9 mouse cellular contexts compared by ENCODE assay signal in genomic region chr7:110941701-110942530, GRCm38 (mm10). TPM values are rescaled to one million over a fixed set of nuclear protein-coding genes. Genes with fewer than 3 reads are reported as not detected.
A peak's percentile ranks its signal among the peaks of the same experiment; 100 is the strongest.
DNase-seq lines count a peak whose midpoint lies in the region; ATAC-seq lines count a peak whose summit lies in the region.
"Had no signal": no experiment of that assay in that cellular context is flagged by ENCODE, and none has a peak within 500 bp of the region (broad histone marks: within the 10 kb centered on the region; RNA-seq: fewer than 3 reads in every experiment).

No protein-coding gene starts in this region.

- H3K36me3 ChIP-seq in liver, embryonic 13.5 days, result no peaks in the 10 kb centered on the region
- H3K36me3 ChIP-seq: neural tube, embryonic 13.5 days had no signal

- H3K4me3 ChIP-seq in liver, embryonic 13.5 days (replicated peaks), result no peak overlapping the region
- H3K4me3 ChIP-seq: neural tube, embryonic 13.5 days had no signal

- 47% methylated on average over 6 of the region's 6 CpGs for WGBS in liver, embryonic 13.5 days (ENCODE audit: insufficient replicate concordance)

- no peaks in the 10 kb centered on the region for H3K27me3 ChIP-seq in liver, embryonic 13.5 days
- H3K27me3 ChIP-seq: neural tube, embryonic 13.5 days had no signal

- peak overlapping the region; percentile 5 for H3K4me2 ChIP-seq in liver, embryonic 13.5 days
- H3K4me2 ChIP-seq: neural tube, embryonic 13.5 days had no signal

- ATAC-seq in erythroblast, adult 5-6 weeks (replicated peaks; ENCODE audit: low FRiP score, poor library complexity, severe bottlenecking), result peak; percentile 88
- peak; percentile 91 for ATAC-seq in liver, embryonic 13.5 days (ENCODE audit: low read depth)
- no peak for ATAC-seq in cerebellum, adult (ENCODE audit: insufficient number of reproducible peaks, low FRiP score, low TSS enrichment)

- intact Hi-C loops in left cerebral cortex, postnatal 25 days (cut with DNase I), result no loop called here

- peak overlapping the region; percentile 47 for H3K9ac ChIP-seq in liver, embryonic 13.5 days
- H3K9ac ChIP-seq: neural tube, embryonic 13.5 days had no signal

- no peaks in the 10 kb centered on the region for H3K9me3 ChIP-seq in liver, embryonic 13.5 days (replicated peaks)
- H3K9me3 ChIP-seq: neural tube, embryonic 13.5 days had no signal

- peaks cover 26% of the 10 kb centered on the region for H3K4me1 ChIP-seq in liver, embryonic 13.5 days (replicated peaks)
- H3K4me1 ChIP-seq: neural tube, embryonic 13.5 days had no signal

- peak; percentile 50 for DNase-seq in lung, postnatal 36 days
- DNase-seq in lung, adult 18-20 months, result no peak
- peak; percentile 18 for DNase-seq in hindlimb bud, embryonic 11.5 days (ENCODE audit: extremely low spot score, low read depth, low spot score)
- DNase-seq in liver, embryonic 13.5 days, result peak; percentile 71
- DNase-seq in cerebellum, postnatal 25 days, result no peak
- DNase-seq in left cerebral cortex, postnatal 25 days (ENCODE audit: low spot score in 2 of 2), result no peak

- peak overlapping the region; percentile 79 for H3K27ac ChIP-seq in liver, embryonic 13.5 days
- H3K27ac ChIP-seq: neural tube, embryonic 13.5 days had no signal

RNA-seq across cellular contexts. Expression of gene Mrvi1, which starts 40.3 kb away (rescaled TPM):
- total RNA-seq in erythroblast, adult 5-6 weeks (2015; ENCODE audit: low replicate concordance), result 1.0 and 1.7 TPM in 2 replicates
- total RNA-seq in erythroblast, adult 5-6 weeks (2017; ENCODE audit: low replicate concordance), result 0.14 and 1.1 TPM in 2 replicates
- polyA plus RNA-seq in liver, embryonic 13.5 days (2015; fragmentation: Nextera tagmentation; extraction: Ambion mirVana), result 6.2 and 9.4 TPM in 2 replicates
- 1 to 10 TPM; 2.3 to 3.1 TPM for total RNA-seq in left cerebral cortex, postnatal 25 days (2021)

Comparison
In these comparisons a context has a peak if more than half of its experiments do, and no peak if none do; other contexts are left out.
1. DNase-seq: peak in lung, postnatal 36 days (single experiment), hindlimb bud, embryonic 11.5 days (single experiment) and liver, embryonic 13.5 days (single experiment); none in lung, adult 18-20 months (0 of 2), cerebellum, postnatal 25 days (0 of 2) and left cerebral cortex, postnatal 25 days (0 of 2).